Mouse (Mus musculus): ENCODE data around the gene Alppl2. TPM values are rescaled to one million over a fixed set of nuclear protein-coding genes. Genes with fewer than 3 reads are reported as not detected.

The Alppl2 gene
- polyA plus RNA-seq (2012; rRNA removed): 1.9 and 7.3 TPM in 2 replicates

GRCm38 (mm10) chr1:87089828-87090227, at the start of gene Alppl2:
Alppl2 (minus strand) TSS chr1:87089928.
- no peak within 1 kb of the TSS for H3K27ac ChIP-seq (ENCODE audit: insufficient read depth, low read depth, low read length)
- peaks cover 18% of the 10 kb centered on the region for H3K4me1 ChIP-seq (ENCODE audit: control insufficient read depth, insufficient read depth, insufficient read length, low read length)
- no peaks in the 10 kb centered on the region for H3K36me3 ChIP-seq (ENCODE audit: control insufficient read depth, insufficient read depth, low read length)
- 44% methylated on average over 4 of the region's 4 CpGs for WGBS
- no peak for TF ChIP-seq POLR2A (IDR thresholded peaks at IDR 0.05; ENCODE audit: low read depth, low read length)
- TF ChIP-seq CTCF (IDR thresholded peaks at IDR 0.05; ENCODE audit: extremely low read depth, insufficient read length, insufficient replicate concordance, low read depth, low read length): no peak
- no peak within 1 kb of the TSS for H3K4me3 ChIP-seq (ENCODE audit: low read depth, low read length)
- no peaks in the 10 kb centered on the region for H3K27me3 ChIP-seq (ENCODE audit: control insufficient read depth, insufficient read depth, low read length)

GRCm38 (mm10) chr1:87131803-87132202, 42.1 kb upstream of the Alppl2 start:
- no peak overlapping the region for H3K4me3 ChIP-seq (ENCODE audit: low read depth, low read length)
- WGBS: 63% methylated on average over 4 of the region's 4 CpGs
- H3K4me1 ChIP-seq (ENCODE audit: control insufficient read depth, insufficient read depth, insufficient read length, low read length): no peaks in the 10 kb centered on the region; the same call in 1 of the 2 replicates
- no peak overlapping the region for H3K27ac ChIP-seq (ENCODE audit: insufficient read depth, low read depth, low read length)
- H3K36me3 ChIP-seq (ENCODE audit: control insufficient read depth, insufficient read depth, low read length): no peaks in the 10 kb centered on the region; the same call in 1 of the 2 replicates
- TF ChIP-seq CTCF (IDR thresholded peaks at IDR 0.05; ENCODE audit: extremely low read depth, insufficient read length, insufficient replicate concordance, low read depth, low read length) (no peak), POLR2A (IDR thresholded peaks at IDR 0.05; ENCODE audit: low read depth, low read length) (no peak)
- H3K27me3 ChIP-seq (ENCODE audit: control insufficient read depth, insufficient read depth, low read length): peaks cover 17% of the 10 kb centered on the region

DNA sequence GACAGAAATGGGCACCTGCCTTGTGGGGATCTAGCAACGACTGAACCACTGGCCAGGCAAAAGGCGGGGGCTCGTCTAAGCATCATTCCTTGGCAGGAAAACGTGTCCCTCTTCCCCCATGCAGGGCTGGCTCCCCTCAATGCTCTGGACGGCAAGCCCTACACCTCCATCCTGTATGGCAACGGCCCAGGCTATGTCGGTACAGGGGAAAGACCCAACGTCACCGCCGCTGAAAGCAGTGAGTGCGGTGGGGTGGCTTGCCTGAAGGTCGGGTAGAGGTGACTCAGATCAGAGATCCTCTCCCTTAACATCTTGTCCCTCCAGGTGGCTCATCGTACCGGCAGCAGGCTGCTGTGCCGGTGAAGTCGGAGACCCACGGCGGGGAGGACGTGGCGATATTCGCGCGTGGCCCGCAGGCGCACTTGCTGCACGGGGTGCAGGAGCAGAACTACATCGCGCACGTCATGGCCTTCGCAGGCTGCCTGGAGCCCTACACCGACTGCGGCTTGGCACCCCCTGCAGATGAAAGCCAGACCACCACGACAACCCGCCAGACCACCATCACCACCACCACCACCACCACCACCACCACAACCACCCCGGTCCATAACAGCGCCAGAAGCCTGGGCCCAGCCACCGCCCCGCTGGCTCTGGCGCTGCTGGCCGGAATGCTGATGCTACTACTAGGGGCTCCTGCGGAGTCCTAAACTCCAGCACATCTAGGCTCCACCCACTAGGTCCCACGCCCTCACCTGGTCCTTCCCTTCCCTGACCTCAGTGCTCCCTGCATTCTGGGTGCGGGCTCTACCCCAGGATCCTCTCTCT, 37.7 kb upstream of the Alppl2 start:
- H3K27ac ChIP-seq (ENCODE audit: insufficient read depth, low read depth, low read length): no peak overlapping the region
- peaks cover 18% of the 10 kb centered on the region for H3K27me3 ChIP-seq (ENCODE audit: control insufficient read depth, insufficient read depth, low read length)
- TF ChIP-seq POLR2A (IDR thresholded peaks at IDR 0.05; ENCODE audit: low read depth, low read length) (no peak), CTCF (IDR thresholded peaks at IDR 0.05; ENCODE audit: extremely low read depth, insufficient read length, insufficient replicate concordance, low read depth, low read length) (no peak)
- no peaks in the 10 kb centered on the region; the same call in 1 of the 2 replicates for H3K36me3 ChIP-seq (ENCODE audit: control insufficient read depth, insufficient read depth, low read length)
- H3K4me3 ChIP-seq (ENCODE audit: low read depth, low read length): peak overlapping the region; percentile 44; the same call in 1 of the 2 replicates
- H3K4me1 ChIP-seq (ENCODE audit: control insufficient read depth, insufficient read depth, insufficient read length, low read length): peaks cover 13% of the 10 kb centered on the region
- WGBS: 25% methylated on average over 43 of the region's 43 CpGs

DNA sequence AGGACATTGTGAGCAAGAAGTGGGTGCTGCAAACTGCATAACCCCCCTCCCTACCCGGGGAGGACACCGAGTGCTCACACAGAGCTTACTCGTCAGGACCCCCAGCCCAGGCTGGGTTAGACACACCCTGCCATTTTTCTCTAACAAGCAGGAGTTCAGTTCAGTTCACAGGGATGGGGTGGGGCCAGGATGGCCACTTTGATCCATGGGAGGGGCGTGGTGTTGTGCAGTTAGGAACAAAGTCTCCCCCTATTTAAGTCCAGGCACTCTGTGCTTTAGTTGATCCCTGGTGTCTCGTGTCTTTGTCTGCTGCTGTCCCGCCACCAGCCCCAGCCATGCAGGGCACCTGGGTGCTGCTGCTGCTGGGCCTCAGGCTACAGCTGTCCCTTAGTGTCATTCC, 34.9 kb upstream of the Alppl2 start, which contains the start of gene Akp3:
TSS of gene Akp3 (plus strand) at position 301 of the 400 bp plus-strand sequence.
- peak within 1 kb of the TSS; percentile 49; the same call in 1 of the 2 replicates for H3K4me3 ChIP-seq (ENCODE audit: low read depth, low read length)
- WGBS: 44% methylated on average over 6 of the region's 6 CpGs
- TF ChIP-seq POLR2A (IDR thresholded peaks at IDR 0.05; ENCODE audit: low read depth, low read length) (no peak), CTCF (IDR thresholded peaks at IDR 0.05; ENCODE audit: extremely low read depth, insufficient read length, insufficient replicate concordance, low read depth, low read length) (no peak)
- peaks cover 18% of the 10 kb centered on the region for H3K27me3 ChIP-seq (ENCODE audit: control insufficient read depth, insufficient read depth, low read length)
- H3K27ac ChIP-seq (ENCODE audit: insufficient read depth, low read depth, low read length): no peak within 1 kb of the TSS; the same call in 1 of the 2 replicates
- no peaks in the 10 kb centered on the region; the same call in 1 of the 2 replicates for H3K36me3 ChIP-seq (ENCODE audit: control insufficient read depth, insufficient read depth, low read length)
- peaks cover 13% of the 10 kb centered on the region for H3K4me1 ChIP-seq (ENCODE audit: control insufficient read depth, insufficient read depth, insufficient read length, low read length)

- TF ChIP-seq CTCF (IDR thresholded peaks at IDR 0.05; ENCODE audit: extremely low read depth, insufficient read length, insufficient replicate concordance, low read depth, low read length) (no peak), POLR2A (IDR thresholded peaks at IDR 0.05; ENCODE audit: low read depth, low read length) (no peak)
- WGBS: 77% methylated on average over 1 of the region's 1 CpGs
- no peak overlapping the region for H3K27ac ChIP-seq (ENCODE audit: insufficient read depth, low read depth, low read length)
- H3K4me1 ChIP-seq (ENCODE audit: control insufficient read depth, insufficient read depth, insufficient read length, low read length): no peaks in the 10 kb centered on the region
- H3K4me3 ChIP-seq (ENCODE audit: low read depth, low read length): no peak overlapping the region
- no peaks in the 10 kb centered on the region for H3K27me3 ChIP-seq (ENCODE audit: control insufficient read depth, insufficient read depth, low read length)
- H3K36me3 ChIP-seq (ENCODE audit: control insufficient read depth, insufficient read depth, low read length): no peaks in the 10 kb centered on the region
Observed at GRCm38 (mm10) chr1:87114784-87115183, 25.1 kb upstream of the Alppl2 start.

DNA sequence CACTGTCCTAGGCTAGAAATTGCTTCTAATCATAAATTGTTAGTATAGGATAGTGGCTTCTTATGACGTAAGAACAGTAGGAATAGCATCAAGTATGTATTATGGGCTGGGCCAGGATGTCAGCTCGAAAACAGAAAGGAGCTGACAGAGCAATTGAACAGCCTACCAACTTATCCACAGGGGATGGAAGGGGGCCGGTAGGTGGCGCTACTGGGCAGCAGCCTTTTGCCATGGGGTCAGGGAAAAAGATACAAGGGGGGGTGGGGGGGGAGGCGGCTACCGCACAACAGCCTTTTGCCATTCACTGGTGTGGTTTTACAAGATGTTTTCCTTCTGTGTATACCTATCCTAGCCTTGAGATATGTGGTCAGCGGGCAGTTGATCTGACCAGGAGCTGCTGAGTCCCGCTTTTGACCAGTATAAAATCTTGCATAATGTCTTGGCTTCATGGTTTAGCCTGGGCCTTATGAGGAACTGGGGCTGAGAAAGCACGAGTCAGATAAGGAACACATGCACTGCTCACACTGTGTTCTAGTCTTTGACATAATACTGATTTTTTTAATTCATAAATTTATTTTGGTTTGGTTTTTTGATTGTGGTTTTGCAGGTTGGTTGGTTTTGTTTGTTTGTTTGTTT, 22.1 kb upstream of the Alppl2 start:
- H3K27me3 ChIP-seq (ENCODE audit: control insufficient read depth, insufficient read depth, low read length): no peaks in the 10 kb centered on the region
- H3K36me3 ChIP-seq (ENCODE audit: control insufficient read depth, insufficient read depth, low read length): no peaks in the 10 kb centered on the region
- TF ChIP-seq CTCF (IDR thresholded peaks at IDR 0.05; ENCODE audit: extremely low read depth, insufficient read length, insufficient replicate concordance, low read depth, low read length): peak; percentile 60; the same call in 1 of the 2 replicates
- no peak for TF ChIP-seq POLR2A (IDR thresholded peaks at IDR 0.05; ENCODE audit: low read depth, low read length)
- no peak overlapping the region for H3K27ac ChIP-seq (ENCODE audit: insufficient read depth, low read depth, low read length)
- 68% methylated on average over 9 of the region's 9 CpGs for WGBS
- no peak overlapping the region for H3K4me3 ChIP-seq (ENCODE audit: low read depth, low read length)
- peaks cover 3% of the 10 kb centered on the region; the same call in 1 of the 2 replicates for H3K4me1 ChIP-seq (ENCODE audit: control insufficient read depth, insufficient read depth, insufficient read length, low read length)

DNA sequence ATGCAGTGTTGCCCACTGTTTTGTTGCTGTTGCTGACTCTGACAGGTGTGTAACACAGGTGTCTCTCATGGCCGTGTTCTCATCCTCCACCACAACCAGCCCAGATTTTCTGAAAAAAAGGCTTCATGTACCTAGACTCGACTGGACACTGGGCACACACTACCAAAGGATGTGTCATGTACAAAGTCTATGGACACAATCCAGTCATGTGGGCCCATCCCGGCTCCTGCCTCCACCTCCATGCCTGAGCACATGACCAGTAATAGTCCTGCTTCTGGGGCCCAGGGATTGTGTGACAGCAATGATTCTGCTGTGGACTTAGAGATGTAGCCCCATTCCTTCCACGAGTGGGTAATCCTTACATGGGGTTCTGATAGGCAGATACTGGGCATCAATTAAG, 18.8 kb upstream of the Alppl2 start:
- no peak overlapping the region for H3K4me3 ChIP-seq (ENCODE audit: low read depth, low read length)
- WGBS: 79% methylated on average over 4 of the region's 4 CpGs

More for the DNA sequence above, 18.8 kb upstream of the Alppl2 start:
- no peaks in the 10 kb centered on the region for H3K27me3 ChIP-seq (ENCODE audit: control insufficient read depth, insufficient read depth, low read length)
- H3K27ac ChIP-seq (ENCODE audit: insufficient read depth, low read depth, low read length): no peak overlapping the region
- H3K4me1 ChIP-seq (ENCODE audit: control insufficient read depth, insufficient read depth, insufficient read length, low read length): peaks cover 13% of the 10 kb centered on the region; the same call in 1 of the 2 replicates
- no peaks in the 10 kb centered on the region for H3K36me3 ChIP-seq (ENCODE audit: control insufficient read depth, insufficient read depth, low read length)
- TF ChIP-seq CTCF (IDR thresholded peaks at IDR 0.05; ENCODE audit: extremely low read depth, insufficient read length, insufficient replicate concordance, low read depth, low read length): no peak
- TF ChIP-seq POLR2A (IDR thresholded peaks at IDR 0.05; ENCODE audit: low read depth, low read length): no peak
